Mouse (Mus musculus) ES-E14 (cell line): ENCODE results near the gene Gm13539. TPM values are rescaled to one million over a fixed set of nuclear protein-coding genes. Genes with fewer than 3 reads are reported as not detected.

Source experiments
- DNase-seq: peaks from one replicate; pipeline ENCODE4 v3.0.0-alpha.2; 2013; ENCODE audit warnings: low read depth, low spot score
- H3K27ac ChIP-seq: 2 replicates; pipeline ENCODE4 v1.5.1; 2012; ENCODE audit warnings: low read depth, mild to moderate bottlenecking, low read length, moderate library complexity, mixed read lengths; ENCODE audit not compliant: poor library complexity, insufficient read depth, severe bottlenecking
- H3K36me3 ChIP-seq: 2 replicates; pipeline ENCODE4 v1.6.1; 2012; ENCODE audit warnings: mild to moderate bottlenecking, low read length, moderate library complexity, mixed read lengths; ENCODE audit not compliant: control insufficient read depth, poor library complexity, insufficient read depth, severe bottlenecking
- H3K4me1 ChIP-seq, 2 experiments: fragments of 150-350 bp in 1 of 2; sonication (generic) in 1 of 2; 2 replicates each; pipeline ENCODE4 v1.6.1; 2012; ENCODE audit warnings: low read length in 2 of 2, mild to moderate bottlenecking in 1 of 2, mixed read lengths in 1 of 2; ENCODE audit not compliant: control insufficient read depth in 2 of 2, insufficient read depth in 2 of 2, poor library complexity in 1 of 2
- H3K4me3 ChIP-seq, 2 experiments: fragments of 150-350 bp in 1 of 2; sonication (generic) in 1 of 2; 2 replicates each; pipeline ENCODE4 v1.5.1; 2012; ENCODE audit warnings: low read length in 2 of 2, low read depth in 1 of 2, mild to moderate bottlenecking in 1 of 2, mixed read lengths in 1 of 2; ENCODE audit not compliant: insufficient read depth in 1 of 2, poor library complexity in 1 of 2, severe bottlenecking in 1 of 2
- H3K9ac ChIP-seq: 2 replicates; pipeline ENCODE4 v1.6.1; 2012; ENCODE audit warnings: low read depth, mild to moderate bottlenecking, low read length, mixed read lengths; ENCODE audit not compliant: poor library complexity, insufficient read depth, severe bottlenecking
- H3K9me3 ChIP-seq: fragments of 150-350 bp; sonication (generic); 2 replicates; pipeline ENCODE4 v1.6.1; 2012; ENCODE audit warnings: low read depth, mild to moderate bottlenecking, low read length; ENCODE audit not compliant: control insufficient read depth, insufficient read depth
- CHD2 ChIP-seq: IDR thresholded peaks from 2 replicates; pipeline ENCODE4 v1.6.1; 2014; ENCODE audit warnings: mild to moderate bottlenecking, low read depth, low read length, inconsistent platforms
- HCFC1 ChIP-seq: IDR thresholded peaks from 2 replicates; pipeline ENCODE4 v1.6.1; 2012; ENCODE audit warnings: low read length, inconsistent platforms, borderline replicate concordance; ENCODE audit not compliant: insufficient read depth
- MAFK ChIP-seq: IDR thresholded peaks from 2 replicates; pipeline ENCODE4 v1.6.1; 2014; ENCODE audit warnings: mild to moderate bottlenecking, low read depth, low read length, inconsistent platforms; ENCODE audit not compliant: insufficient read depth
- ZC3H11A ChIP-seq: IDR thresholded peaks from 2 replicates; pipeline ENCODE4 v1.6.1; 2012; ENCODE audit warnings: low read depth, mild to moderate bottlenecking, inconsistent platforms, low read length, borderline replicate concordance
- ZNF384 ChIP-seq: IDR thresholded peaks from 2 replicates; pipeline ENCODE4 v1.6.1; 2012; ENCODE audit warnings: low read depth, low read length, inconsistent platforms
- in situ Hi-C, 2 experiments: fragments of 600-800 bp; cut with MboI; formaldehyde crosslinking; loops; one replicate each; pipeline ENCODE4 v1.15.1; 2025; ENCODE audit warnings: low sequenced_read_pairs in 2 of 2, inconsistent platforms in 1 of 2; ENCODE audit not compliant: unreplicated experiment in 2 of 2
- total RNA-seq: library from RNA; depleted of rRNA; stranded (reverse); fragments of 300-350 nt; gene quantifications from 2 replicates; pipeline ENCODE4 v1.2.3, GENCODE M21; 2012; rRNA removed

The Gm13539 gene
- total RNA-seq, 1 experiment: not detected

GRCm38 (mm10) chr2:25822806-25823205 is 40.7 kb downstream of the Gm13539 start, which contains the start of gene Lcn9:
Gene Lcn9 (plus strand): TSS chr2:25823153.
- TF ChIP-seq ZC3H11A: no peak
- TF ChIP-seq MAFK: no peak
- TF ChIP-seq ZNF384: no peak
- no peak for TF ChIP-seq CHD2
- TF ChIP-seq HCFC1: no peak
- Histone ChIP-seq H3K4me3 (no peak within 1 kb of the TSS), H3K27ac (no peak within 1 kb of the TSS), H3K4me1 (no peaks in the 10 kb centered on the region), H3K9ac (no peak within 1 kb of the TSS), H3K9me3 (no peaks in the 10 kb centered on the region), H3K36me3 (no peaks in the 10 kb centered on the region)
- DNase-seq: no peak
- in situ Hi-C loops: no loop called here

GRCm38 (mm10) chr2:25824751-25825150 is 42.7 kb downstream of the Gm13539 start:
- Histone ChIP-seq H3K9ac (no peak overlapping the region), H3K27ac (no peak overlapping the region), H3K9me3 (no peaks in the 10 kb centered on the region), H3K36me3 (no peaks in the 10 kb centered on the region), H3K4me1 (no peaks in the 10 kb centered on the region), H3K4me3 (no peak overlapping the region)
- TF ChIP-seq MAFK (no peak), ZNF384 (no peak), ZC3H11A (no peak), HCFC1 (no peak)
- in situ Hi-C loops: no loop called here
- DNase-seq: no peak

- no peak for DNase-seq
- in situ Hi-C loops: no loop called here
- Histone ChIP-seq H3K4me1 (no peaks in the 10 kb centered on the region), H3K27ac (no peak overlapping the region), H3K9ac (no peak overlapping the region), H3K4me3 (no peak overlapping the region), H3K9me3 (no peaks in the 10 kb centered on the region), H3K36me3 (no peaks in the 10 kb centered on the region)
- TF ChIP-seq ZC3H11A (no peak), MAFK (no peak), ZNF384 (no peak)
Measured at GRCm38 (mm10) chr2:25828344-25828947, 46.4 kb downstream of the Gm13539 start.

GRCm38 (mm10) chr2:25830786-25831185 is 48.7 kb downstream of the Gm13539 start:
- no peaks in the 10 kb centered on the region for H3K36me3 ChIP-seq
- H3K9ac ChIP-seq: no peak overlapping the region
- in situ Hi-C loops: loop anchor here in 1 of 2 experiments (10.0 kb wide), 1 partner anchor 94 kb away; no protein-coding TSS in a partner anchor
- no peaks in the 10 kb centered on the region for H3K9me3 ChIP-seq
- TF ChIP-seq CHD2 (no peak), ZC3H11A (no peak)
- no peak overlapping the region for H3K27ac ChIP-seq
- no peak overlapping the region for H3K4me3 ChIP-seq
- no peak for DNase-seq
- H3K4me1 ChIP-seq: no peaks in the 10 kb centered on the region

- H3K9ac ChIP-seq: no peak overlapping the region
- no peaks in the 10 kb centered on the region for H3K4me1 ChIP-seq
- H3K9me3 ChIP-seq: no peaks in the 10 kb centered on the region
- no peak overlapping the region for H3K4me3 ChIP-seq
- H3K27ac ChIP-seq: no peak overlapping the region
- DNase-seq: peak; percentile 63
- no peaks in the 10 kb centered on the region for H3K36me3 ChIP-seq
- no peak for TF ChIP-seq MAFK
- TF ChIP-seq ZC3H11A: peak; percentile 63; the same call in 1 of the 2 replicates
- in situ Hi-C loops: loop anchor here in 1 of 2 experiments (10.0 kb wide), 1 partner anchor 89 kb away; no protein-coding TSS in a partner anchor
Measured at GRCm38 (mm10) chr2:25836291-25836690, 54.2 kb downstream of the Gm13539 start.

Other genes with a start within 250 kb of the Gm13539 start
- gene Traf2, start 235.3 kb upstream of the Gm13539 start, total RNA-seq: 7.9 and 9.1 TPM in 2 replicates
- gene Edf1, start 224.4 kb upstream of the Gm13539 start, total RNA-seq: 142 and 179 TPM in 2 replicates
- 4.1 and 9.7 TPM in 2 replicates for gene Mamdc4, start 207.4 kb upstream of the Gm13539 start, total RNA-seq
- 29.9 and 39.4 TPM in 2 replicates for gene Phpt1, start 207.0 kb upstream of the Gm13539 start, total RNA-seq
- gene Ajm1, start 200.5 kb upstream of the Gm13539 start, total RNA-seq: 0.36 and 1.2 TPM in 2 replicates
- 45.8 and 62.1 TPM in 2 replicates for gene Rabl6, start 173.7 kb upstream of the Gm13539 start, total RNA-seq
- gene Ccdc183, start 164.6 kb upstream of the Gm13539 start, total RNA-seq: 0.04 TPM in 1 of 2 replicates, not detected in the other
- 6.7 and 10.9 TPM in 2 replicates for gene Tmem141, start 160.3 kb upstream of the Gm13539 start, total RNA-seq
- not detected in 2 replicates for gene Fcna, start 154.2 kb upstream of the Gm13539 start, total RNA-seq
- gene Lcn8, start 129.1 kb upstream of the Gm13539 start, total RNA-seq: not detected in 2 replicates
- gene Lcn5, start 124.3 kb upstream of the Gm13539 start, total RNA-seq: not detected in 2 replicates
- not detected in 2 replicates for gene Lcn6, start 105.5 kb upstream of the Gm13539 start, total RNA-seq
- not detected in 2 replicates for gene Lcn10, start 99.5 kb upstream of the Gm13539 start, total RNA-seq
- gene Obp2a, start 82.2 kb upstream of the Gm13539 start, total RNA-seq: not detected in 2 replicates
- 8.2 and 13.0 TPM in 2 replicates for gene Bmyc, start 75.5 kb upstream of the Gm13539 start, total RNA-seq
- gene Obp2b, start 45.2 kb upstream of the Gm13539 start, total RNA-seq: not detected in 2 replicates
- not detected in 2 replicates for gene Lcn3, start 16.7 kb upstream of the Gm13539 start, total RNA-seq
- gene Lcn11, start 5.2 kb upstream of the Gm13539 start, total RNA-seq: not detected in 2 replicates
- not detected in 2 replicates for gene Glt6d1, start 33.6 kb downstream of the Gm13539 start, total RNA-seq
- gene Lcn9, start 40.9 kb downstream of the Gm13539 start, total RNA-seq: not detected in 2 replicates
- gene Sohlh1, start 65.0 kb downstream of the Gm13539 start, total RNA-seq: 0.16 and 0.22 TPM in 2 replicates
- gene Kcnt1, start 81.5 kb downstream of the Gm13539 start, total RNA-seq: 2.0 and 3.0 TPM in 2 replicates
- gene Camsap1, start 201.0 kb downstream of the Gm13539 start, total RNA-seq: 37.2 and 39.7 TPM in 2 replicates
- gene Ubac1, start 239.5 kb downstream of the Gm13539 start, total RNA-seq: 88.4 and 93.3 TPM in 2 replicates